Mouse (Mus musculus) liver, adult 2 months (tissue): ENCODE measurements around the gene Kiss1r. TPM values are rescaled to one million over a fixed set of nuclear protein-coding genes. Genes with fewer than 3 reads are reported as not detected.

ENCODE experiments used
- DNase-seq: peaks from one replicate; pipeline ENCODE4 v3.0.0-alpha.2; 2011; ENCODE audit warnings: low read depth, low spot score; ENCODE audit errors: extremely low read depth
- H3K27ac ChIP-seq: fragments of 200-500 bp; replicated peaks from 2 replicates; pipeline ENCODE4 v1.5.1; 2012; ENCODE audit warnings: low read depth, mild to moderate bottlenecking, control low read depth, inconsistent platforms, low read length; ENCODE audit not compliant: insufficient read depth
- H3K27me3 ChIP-seq: fragments of 200-500 bp; 2 replicates; pipeline ENCODE4 v1.6.1; 2012; ENCODE audit warnings: mild to moderate bottlenecking, moderate library complexity, low read length, inconsistent platforms; ENCODE audit not compliant: control insufficient read depth, insufficient read depth
- H3K36me3 ChIP-seq: fragments of 200-500 bp; 2 replicates; pipeline ENCODE4 v1.6.1; 2012; ENCODE audit warnings: low read length, inconsistent platforms; ENCODE audit not compliant: control insufficient read depth, insufficient read depth
- H3K4me1 ChIP-seq: fragments of 200-500 bp; 2 replicates; pipeline ENCODE4 v1.6.1; 2011; ENCODE audit warnings: low read length; ENCODE audit not compliant: control insufficient read depth, insufficient read depth
- H3K4me3 ChIP-seq: fragments of 200-500 bp; 2 replicates; pipeline ENCODE4 v1.5.1; 2011; ENCODE audit warnings: low read depth, mild to moderate bottlenecking, control low read depth, low read length, moderate library complexity; ENCODE audit not compliant: insufficient read depth
- H3K79me2 ChIP-seq: fragments of 200-500 bp; 2 replicates; pipeline ENCODE4 v1.6.1; 2012; ENCODE audit warnings: inconsistent platforms, mild to moderate bottlenecking, low read length, moderate library complexity; ENCODE audit not compliant: control insufficient read depth, insufficient read depth
- H3K9ac ChIP-seq: fragments of 200-500 bp; 2 replicates; pipeline ENCODE4 v1.6.1; 2012; ENCODE audit warnings: low read depth, mild to moderate bottlenecking, control low read depth, inconsistent platforms, low read length
- CTCF ChIP-seq: fragments of 200-500 bp; IDR thresholded peaks from 2 replicates; pipeline ENCODE4 v1.5.1; 2011; ENCODE audit warnings: low read depth, low read length, control low read depth
- POLR2A ChIP-seq: fragments of 200-500 bp; IDR thresholded peaks from 2 replicates; pipeline ENCODE4 v1.6.1; 2011; ENCODE audit warnings: low read length, control low read depth; ENCODE audit not compliant: insufficient read depth; ENCODE audit errors: extremely low read depth
- WGBS: fragments of 180-500 bp; shearing (Covaris S2); methylation state at CpG from one replicate; pipeline ENCODE4 v1.1.7; 2018; 5-methylcytosine and 5-hydroxymethylcytosine counted together
- polyA plus RNA-seq: library from polyadenylated mRNA; depleted of rRNA; stranded (reverse); fragments of >200 nt; gene quantifications from 2 replicates; pipeline ENCODE4 v1.2.3, GENCODE M21; 2012
- total RNA-seq: library from RNA; depleted of rRNA; stranded (reverse); fragments of >200 nt; gene quantifications from 2 replicates; pipeline ENCODE4 v1.2.3, GENCODE M21; 2014

Kiss1r gene
- total and polyA plus RNA-seq, 2 experiments, result 0.18 to 1.5 TPM

GRCm38 (mm10) chr10:79918231-79919078 is 1.7 kb downstream of the Kiss1r start:
- TF ChIP-seq CTCF, result no peak
- TF ChIP-seq POLR2A, result no peak
- no peaks in the 10 kb centered on the region for H3K36me3 ChIP-seq
- H3K4me3 ChIP-seq, result peak overlapping the region; percentile 43; the same call in 1 of the 2 replicates
- DNase-seq, result no peak
- 31% methylated on average over 35 of the region's 35 CpGs for WGBS
- H3K79me2 ChIP-seq, result peaks cover 7% of the 10 kb centered on the region; the same call in 1 of the 2 replicates
- H3K27me3 ChIP-seq, result peaks cover 12% of the 10 kb centered on the region
- H3K9ac ChIP-seq, result 0 out of 2 replicates have a peak overlapping the region, but pooled peaks have one; percentile 19
- no peak overlapping the region for H3K27ac ChIP-seq
- H3K4me1 ChIP-seq, result peaks cover 4% of the 10 kb centered on the region

- no peak for DNase-seq
- TF ChIP-seq POLR2A, result no peak
- no peak for TF ChIP-seq CTCF
- Histone ChIP-seq H3K4me3 (no peak overlapping the region), H3K79me2 (peaks cover 7% of the 10 kb centered on the region; the same call in 1 of the 2 replicates), H3K27me3 (peaks cover 12% of the 10 kb centered on the region), H3K36me3 (no peaks in the 10 kb centered on the region), H3K9ac (no peak overlapping the region), H3K27ac (no peak overlapping the region), H3K4me1 (peaks cover 4% of the 10 kb centered on the region)
- 16% methylated on average over 21 of the region's 21 CpGs for WGBS
These were observed 2.6 kb downstream of the Kiss1r start for GRCm38 (mm10) chr10:79919251-79919849.

- Histone ChIP-seq H3K27ac (no peak overlapping the region), H3K27me3 (peaks cover 12% of the 10 kb centered on the region), H3K4me1 (peaks cover 4% of the 10 kb centered on the region), H3K79me2 (peaks cover 7% of the 10 kb centered on the region; the same call in 1 of the 2 replicates), H3K9ac (no peak overlapping the region), H3K4me3 (no peak overlapping the region), H3K36me3 (no peaks in the 10 kb centered on the region)
- DNase-seq, result no peak
- TF ChIP-seq CTCF, result no peak
- no peak for TF ChIP-seq POLR2A
- WGBS, result 35% methylated on average over 26 of the region's 26 CpGs
These were observed 3.5 kb downstream of the Kiss1r start for GRCm38 (mm10) chr10:79920056-79920890.

GRCm38 (mm10) chr10:79920958-79921535 is 4.3 kb downstream of the Kiss1r start, which contains the start of gene R3hdm4:
TSS of gene R3hdm4 (minus strand) at chr10:79921208.
- Histone ChIP-seq H3K4me3 (no peak within 1 kb of the TSS), H3K9ac (no peak within 1 kb of the TSS), H3K79me2 (peaks cover 6% of the 10 kb centered on the region; the same call in 1 of the 2 replicates), H3K27me3 (peaks cover 12% of the 10 kb centered on the region), H3K4me1 (peaks cover 1% of the 10 kb centered on the region), H3K27ac (no peak within 1 kb of the TSS), H3K36me3 (no peaks in the 10 kb centered on the region)
- WGBS, result 12% methylated on average over 41 of the region's 41 CpGs
- TF ChIP-seq POLR2A (no peak), CTCF (no peak)
- DNase-seq, result no peak

DNA sequence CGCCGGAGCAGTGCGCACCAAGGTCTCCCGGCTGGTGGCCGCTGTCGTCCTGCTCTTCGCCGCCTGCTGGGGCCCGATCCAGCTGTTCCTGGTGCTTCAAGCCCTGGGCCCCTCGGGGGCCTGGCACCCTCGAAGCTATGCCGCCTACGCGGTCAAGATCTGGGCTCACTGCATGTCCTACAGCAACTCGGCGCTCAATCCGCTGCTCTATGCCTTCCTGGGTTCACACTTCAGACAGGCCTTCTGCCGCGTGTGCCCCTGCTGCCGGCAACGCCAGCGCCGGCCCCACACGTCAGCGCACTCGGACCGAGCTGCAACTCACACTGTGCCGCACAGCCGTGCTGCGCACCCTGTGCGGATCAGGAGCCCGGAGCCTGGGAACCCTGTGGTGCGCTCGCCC is 4.8 kb downstream of the Kiss1r start:
- H3K79me2 ChIP-seq, result peaks cover under 1% of the 10 kb centered on the region; the same call in 1 of the 2 replicates
- TF ChIP-seq CTCF, result no peak
- TF ChIP-seq POLR2A, result no peak
- H3K4me1 ChIP-seq, result peaks cover 5% of the 10 kb centered on the region
- WGBS, result 23% methylated on average over 34 of the region's 34 CpGs
- H3K4me3 ChIP-seq, result no peak overlapping the region
- DNase-seq, result no peak
- H3K9ac ChIP-seq, result no peak overlapping the region
- no peak overlapping the region for H3K27ac ChIP-seq
- H3K36me3 ChIP-seq, result no peaks in the 10 kb centered on the region
- peaks cover 12% of the 10 kb centered on the region for H3K27me3 ChIP-seq
